Mouse (Mus musculus) Patski (cell line): ENCODE results near the gene Adcy3. TPM values are rescaled to one million over a fixed set of nuclear protein-coding genes. Genes with fewer than 3 reads are reported as not detected.

Experiments used
- ATAC-seq: fragments of 100-300 bp; one replicate; pipeline ENCODE4 v1.8.0; 2021
- CTCF ChIA-PET: fragments of 350-600 bp; sonication (Branson Sonifier 250); formaldehyde crosslinking; loops from one replicate; lab custom pipeline; 2022; ENCODE audit warnings: inconsistent platforms; lab: Charles Lee
- POLR2A ChIA-PET: fragments of 350-600 bp; sonication (Branson Sonifier 250); formaldehyde crosslinking; loops from one replicate; lab custom pipeline; 2022; ENCODE audit warnings: antibody characterized with exemption, inconsistent platforms; lab: Charles Lee
- DNase-seq: peaks from one replicate; pipeline ENCODE4 v3.0.0-alpha.2; 2011; ENCODE audit warnings: low read depth, low spot score
- H3K27me3 ChIP-seq: fragments of 371-371 bp; one replicate; pipeline ENCODE4 v1.5.1; 2021
- CTCF ChIP-seq: fragments of 100-300 bp; IDR thresholded peaks from one replicate; pipeline ENCODE4 v1.5.1; 2021
- in situ Hi-C: fragments of 300-500 bp; cut with MboI; formaldehyde crosslinking; loops from 3 replicates; pipeline ENCODE4 v1.11.1; 2018; ENCODE audit warnings: low pct_unique_long_range_greater_than_20kb, mixed read lengths
- polyA plus RNA-seq: library from polyadenylated mRNA; unstranded; gene quantifications from one replicate; pipeline ENCODE4 v1.2.3, GENCODE M21; 2021

Gene Adcy3
- polyA plus RNA-seq, 1 experiment from 2014 or later: 1.6 TPM

DNA sequence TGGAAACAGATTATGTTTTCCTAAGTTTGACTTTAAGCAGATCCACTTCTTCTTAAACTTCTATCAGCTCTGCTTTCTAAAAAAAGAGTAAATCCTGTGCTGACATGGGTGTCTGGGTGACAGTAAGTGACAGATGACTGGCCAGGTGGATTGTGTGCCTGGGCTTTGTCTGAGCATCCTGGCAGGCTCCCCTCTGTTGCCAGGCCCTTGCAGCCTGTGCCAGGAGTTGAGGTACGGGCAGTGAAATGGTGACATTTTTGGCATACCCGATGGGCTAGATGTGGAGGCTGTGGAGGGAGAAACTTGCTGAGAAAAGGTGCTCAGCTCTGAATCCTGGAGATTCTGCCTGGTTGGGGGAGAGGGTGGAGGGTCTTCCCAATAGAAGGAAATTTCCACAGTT is 24.6 kb downstream of the Adcy3 start:
- CTCF ChIA-PET: no interaction called here
- no peak for TF ChIP-seq CTCF
- ATAC-seq (no peak), DNase-seq (no peak)
- POLR2A ChIA-PET: no interaction called here
- in situ Hi-C loops: no loop called here
- no peaks in the 10 kb centered on the region for H3K27me3 ChIP-seq

GRCm38 (mm10) chr12:4158179-4158578 is 25.3 kb downstream of the Adcy3 start:
- ChIA-PET POLR2A (no interaction called here), CTCF (no interaction called here)
- in situ Hi-C loops: no loop called here
- H3K27me3 ChIP-seq: no peaks in the 10 kb centered on the region
- no peak for DNase-seq
- no peak for TF ChIP-seq CTCF
- ATAC-seq: no peak

GRCm38 (mm10) chr12:4158868-4159632 is 26.1 kb downstream of the Adcy3 start:
- DNase-seq (no peak), ATAC-seq (no peak)
- ChIA-PET POLR2A (no interaction called here), CTCF (no interaction called here)
- H3K27me3 ChIP-seq: no peaks in the 10 kb centered on the region
- no peak for TF ChIP-seq CTCF
- in situ Hi-C loops: no loop called here

GRCm38 (mm10) chr12:4160322-4160721 is 27.4 kb downstream of the Adcy3 start:
- ChIA-PET POLR2A (no interaction called here), CTCF (no interaction called here)
- no peak for TF ChIP-seq CTCF
- H3K27me3 ChIP-seq: no peaks in the 10 kb centered on the region
- DNase-seq (no peak), ATAC-seq (no peak)
- in situ Hi-C loops: no loop called here

DNA sequence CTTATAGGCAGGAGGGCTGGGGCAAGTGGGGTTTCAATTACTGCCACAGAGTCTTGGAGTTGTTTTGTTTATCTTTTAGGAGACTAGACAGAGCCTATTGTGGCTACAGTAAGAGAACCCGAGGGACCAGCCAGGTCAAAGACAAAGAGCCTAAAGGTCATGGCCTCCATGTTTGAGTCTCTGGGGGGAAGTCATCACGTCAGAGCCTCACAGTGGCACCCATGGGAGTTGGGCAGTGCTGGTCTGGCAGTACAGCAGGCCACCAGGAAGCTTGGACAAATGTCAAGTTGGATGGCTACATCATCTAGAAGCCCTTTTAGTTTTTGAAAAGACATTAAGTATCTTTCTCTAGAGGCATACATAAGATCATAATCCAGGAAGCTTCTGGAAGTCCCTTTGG is 30.0 kb downstream of the Adcy3 start:
- ATAC-seq (no peak), DNase-seq (no peak)
- H3K27me3 ChIP-seq: no peaks in the 10 kb centered on the region
- in situ Hi-C loops: no loop called here
- POLR2A ChIA-PET: no interaction called here
- TF ChIP-seq CTCF: no peak
- CTCF ChIA-PET: interaction anchor here (1.9 kb wide), 1 partner anchor 55 kb away, joined by 4 read pairs; no protein-coding TSS in a partner anchor

DNA sequence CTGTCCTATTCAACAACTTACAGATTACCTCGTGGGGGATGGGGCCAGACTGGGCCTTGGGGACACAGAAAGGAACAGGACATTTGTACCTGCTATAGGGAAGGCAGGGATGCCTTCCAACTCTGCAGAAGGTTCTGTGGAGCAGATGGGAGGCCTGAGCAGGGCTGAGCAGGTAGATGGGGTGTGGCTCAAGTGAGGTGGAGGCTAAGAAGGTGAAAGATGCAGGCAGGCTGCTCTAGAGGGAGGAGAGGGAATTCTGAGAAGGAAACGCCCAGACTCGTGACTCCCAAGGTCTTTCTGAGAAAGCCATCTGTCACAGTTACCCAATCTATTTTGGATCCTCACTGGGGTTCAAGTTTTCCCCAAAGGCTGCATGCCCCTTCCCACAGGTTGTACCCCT is 34.1 kb downstream of the Adcy3 start:
- no peaks in the 10 kb centered on the region for H3K27me3 ChIP-seq
- no peak for ATAC-seq
- POLR2A ChIA-PET: no interaction called here
- in situ Hi-C loops: no loop called here
- no peak for DNase-seq
- CTCF ChIA-PET: no interaction called here
- TF ChIP-seq CTCF: no peak

- DNase-seq: no peak
- H3K27me3 ChIP-seq: no peaks in the 10 kb centered on the region
- CTCF ChIA-PET: no interaction called here
- ATAC-seq: no peak
- POLR2A ChIA-PET: no interaction called here
- TF ChIP-seq CTCF: no peak
- in situ Hi-C loops: no loop called here
Measured at GRCm38 (mm10) chr12:4169058-4169457, 36.2 kb downstream of the Adcy3 start.

- H3K27me3 ChIP-seq: no peaks in the 10 kb centered on the region
- DNase-seq: no peak
- POLR2A ChIA-PET: no interaction called here
- TF ChIP-seq CTCF: no peak
- ATAC-seq: no peak
- in situ Hi-C loops: no loop called here
- CTCF ChIA-PET: no interaction called here
Measured at GRCm38 (mm10) chr12:4169622-4170021, 36.7 kb downstream of the Adcy3 start.

DNA sequence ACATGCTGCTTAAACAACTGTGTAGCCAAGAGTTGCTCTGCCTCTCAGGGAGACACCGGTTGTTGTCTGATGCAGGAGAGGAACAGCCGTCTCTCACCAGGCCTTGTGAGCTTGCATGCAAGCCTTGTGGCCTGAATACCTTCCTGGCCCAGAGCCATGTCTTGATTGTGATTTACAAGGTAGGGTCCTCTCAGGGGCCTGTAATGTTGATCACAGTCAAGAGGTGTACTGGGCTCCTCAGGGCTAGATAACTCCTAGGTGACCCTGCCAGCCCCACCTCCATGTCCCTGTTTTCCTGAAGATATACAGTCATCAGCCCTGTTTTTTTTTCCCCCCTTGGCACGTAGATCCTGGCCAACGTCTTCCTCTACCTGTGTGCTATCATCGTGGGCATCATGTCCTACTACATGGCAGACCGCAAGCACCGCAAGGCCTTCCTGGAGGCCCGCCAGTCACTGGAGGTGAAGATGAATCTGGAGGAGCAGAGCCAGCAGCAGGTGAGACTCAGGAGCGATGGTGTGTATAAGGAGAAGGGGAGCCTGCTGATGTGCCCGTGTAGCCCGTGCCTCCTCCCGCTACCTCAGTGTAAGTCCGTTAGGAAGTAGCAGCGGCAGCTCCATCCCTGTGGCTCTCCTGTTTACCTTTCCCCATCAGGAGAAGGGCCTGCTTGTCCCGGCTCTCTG is 40.3 kb downstream of the Adcy3 start:
- ChIA-PET CTCF (no interaction called here), POLR2A (no interaction called here)
- in situ Hi-C loops: no loop called here
- DNase-seq (no peak), ATAC-seq (no peak)
- no peak for TF ChIP-seq CTCF
- peaks cover 4% of the 10 kb centered on the region for H3K27me3 ChIP-seq

- ATAC-seq (no peak), DNase-seq (no peak)
- POLR2A ChIA-PET: no interaction called here
- TF ChIP-seq CTCF: no peak
- in situ Hi-C loops: no loop called here
- H3K27me3 ChIP-seq: peaks cover 4% of the 10 kb centered on the region
- CTCF ChIA-PET: no interaction called here
Measured at GRCm38 (mm10) chr12:4178839-4179238, 45.9 kb downstream of the Adcy3 start.

DNA sequence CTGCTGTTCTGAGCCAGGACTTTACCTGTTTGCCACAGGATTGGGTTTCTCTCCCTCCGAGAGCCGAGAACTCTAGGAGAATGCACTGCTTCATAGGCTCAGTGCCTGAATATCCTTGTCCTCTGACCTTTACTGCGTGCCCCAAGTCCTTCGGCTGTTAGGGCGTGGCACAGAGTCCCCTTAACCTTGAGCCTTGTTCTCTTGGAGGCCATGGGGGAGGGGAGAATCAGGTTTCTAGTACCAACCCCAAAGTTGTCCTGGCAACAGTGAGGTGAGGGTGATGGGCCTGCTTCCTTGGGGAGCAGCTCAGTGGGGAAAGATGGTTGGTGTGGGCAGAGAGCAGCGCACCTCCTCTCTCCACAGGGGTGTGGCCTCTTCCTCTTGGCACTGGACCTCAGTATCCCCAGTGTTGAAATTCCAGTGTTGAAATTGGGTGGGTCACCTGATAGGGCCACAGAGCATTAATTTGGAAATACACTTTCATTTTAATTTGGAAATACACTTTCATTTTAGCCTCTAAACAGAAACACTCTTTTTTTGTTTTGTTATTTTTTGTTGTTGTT is 46.8 kb downstream of the Adcy3 start:
- H3K27me3 ChIP-seq: peaks cover 4% of the 10 kb centered on the region
- DNase-seq (no peak), ATAC-seq (no peak)
- TF ChIP-seq CTCF: no peak
- CTCF ChIA-PET: no interaction called here
- in situ Hi-C loops: no loop called here
- POLR2A ChIA-PET: no interaction called here
